Mouse (Mus musculus): Measurements from ENCODE around the gene Rufy3.

DNA sequence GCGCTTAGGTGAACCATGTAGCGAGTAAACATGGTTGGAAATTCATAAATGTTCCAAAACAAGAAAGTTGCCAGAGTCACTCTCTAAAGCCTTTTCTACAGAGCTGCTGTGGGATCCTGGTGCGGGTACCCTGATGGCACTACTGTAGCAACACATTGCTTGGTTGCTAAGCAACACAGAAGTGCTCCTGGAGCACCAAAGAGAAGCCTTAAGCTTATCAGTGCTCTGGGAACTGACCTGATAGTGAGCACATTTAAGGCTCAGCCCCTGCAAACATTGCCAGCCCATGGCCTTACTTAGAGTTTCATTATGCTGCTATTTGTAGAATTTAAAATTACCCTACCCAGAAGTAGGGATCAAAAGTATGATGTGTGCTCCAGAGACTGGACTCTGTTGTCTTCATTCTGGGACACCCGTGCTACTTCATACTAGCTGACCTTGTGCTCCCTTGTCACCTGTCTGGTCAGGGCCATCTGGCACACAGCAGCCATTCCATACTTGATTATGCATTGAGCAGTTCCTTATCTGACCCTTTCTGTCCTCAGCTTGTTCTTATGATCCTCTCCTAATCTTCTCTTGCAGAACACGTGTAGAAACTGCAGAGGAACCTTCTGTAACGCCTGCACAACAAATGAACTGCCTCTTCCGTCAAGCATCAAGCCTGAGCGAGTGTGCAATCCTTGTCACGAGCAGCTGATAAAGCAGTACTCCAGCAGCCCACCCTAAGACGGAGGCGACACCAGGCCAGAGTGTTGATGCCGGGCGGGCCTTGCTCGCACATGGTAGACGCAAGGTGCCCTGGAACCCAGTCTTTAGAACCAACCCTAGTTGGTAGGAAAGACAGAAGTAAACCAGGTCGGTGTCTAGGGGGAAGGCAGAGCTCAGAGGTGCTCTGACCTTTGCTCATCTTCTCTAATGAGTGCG is 84.7 kb downstream of the Rufy3 start:
- TF ChIP-seq POLR2A (IDR thresholded peaks at IDR 0.05; ENCODE audit: insufficient read depth, low read length): no peak
- TF ChIP-seq CTCF (IDR thresholded peaks at IDR 0.05; ENCODE audit: low read depth, low read length): no peak
